Mouse (Mus musculus) right cerebral cortex, postnatal 14 days (tissue): ENCODE results near the gene Dab1.

ENCODE experiments used
- DNase-seq: peaks from one replicate; pipeline ENCODE4 v3.0.0; 2022

Dab1 gene

GRCm38 (mm10) chr4:104276916-104277315, 657.8 kb downstream of the Dab1 start:
- DNase-seq: no peak

GRCm38 (mm10) chr4:104281518-104281917, 662.4 kb downstream of the Dab1 start:
- no peak for DNase-seq

DNA sequence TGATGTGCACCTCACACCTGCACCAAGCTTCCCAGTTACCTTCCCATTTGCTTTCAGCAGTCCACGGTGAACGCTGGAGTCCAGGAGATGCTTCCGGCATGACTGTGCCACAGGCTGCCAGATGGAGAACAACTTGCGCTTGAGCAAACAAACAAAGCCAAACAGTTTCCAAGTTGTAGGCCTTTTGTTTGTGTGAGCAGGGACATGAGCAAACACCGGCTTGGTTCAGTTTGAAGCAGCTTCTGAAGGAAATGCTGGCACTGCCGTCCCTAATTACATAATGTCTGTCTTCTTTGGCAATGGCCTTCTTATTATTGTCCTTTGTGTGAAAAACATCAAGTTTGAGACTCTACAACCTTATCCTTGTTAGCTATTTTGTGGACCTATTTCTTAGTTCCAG, 664.7 kb downstream of the Dab1 start:
- no peak for DNase-seq

- no peak for DNase-seq
Measured at GRCm38 (mm10) chr4:104288401-104288800, 669.2 kb downstream of the Dab1 start.

DNA sequence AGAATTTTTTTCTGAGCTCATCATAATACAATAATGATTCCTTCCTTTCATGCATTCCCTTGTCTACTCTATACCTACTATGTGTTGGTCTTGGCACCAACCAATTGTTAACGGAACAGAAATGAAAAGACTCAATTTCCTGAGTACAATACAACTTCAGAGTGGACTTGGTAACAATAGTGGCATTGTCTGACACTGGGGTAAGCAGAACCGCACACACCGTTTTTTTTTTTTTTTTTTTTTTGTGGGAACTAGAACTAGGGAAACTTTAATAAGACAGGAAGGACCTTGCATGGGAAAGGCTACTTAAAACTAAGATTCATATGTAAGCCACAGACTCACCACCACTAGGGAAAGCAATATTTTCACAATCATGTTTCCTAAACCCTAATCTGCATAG, 682.6 kb downstream of the Dab1 start:
- no peak for DNase-seq

DNA sequence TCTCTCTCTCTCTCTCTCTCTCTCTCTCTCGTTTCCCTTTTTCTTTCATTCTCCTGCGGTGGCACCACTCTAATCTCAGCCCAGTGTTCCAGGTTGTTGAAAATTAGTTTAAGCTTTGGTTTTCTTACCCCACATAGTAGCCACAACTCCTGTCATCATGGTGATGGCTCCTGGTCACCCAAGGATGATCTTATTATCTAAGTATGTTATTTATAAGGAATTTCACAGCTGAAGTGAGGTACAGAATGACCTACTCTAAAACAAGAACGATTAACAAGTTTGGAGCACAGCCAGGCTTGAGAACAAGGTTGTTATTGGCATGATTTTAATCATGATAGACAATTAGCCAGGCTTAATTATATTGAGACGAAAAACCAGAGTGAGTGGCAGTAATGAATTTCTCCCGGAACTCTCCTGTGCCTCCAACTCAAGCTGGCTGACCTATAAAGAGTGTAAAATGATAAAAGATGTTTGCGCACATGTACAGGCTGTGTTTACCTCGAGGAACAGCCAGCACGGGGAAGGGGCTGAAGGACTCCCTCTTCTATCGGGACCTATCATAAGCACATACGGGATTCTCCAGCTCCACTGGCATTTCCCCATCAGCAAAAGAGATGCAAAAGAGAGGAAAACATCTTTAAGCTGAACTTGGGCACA, 684.0 kb downstream of the Dab1 start:
- DNase-seq: no peak

- DNase-seq: no peak
Measured at GRCm38 (mm10) chr4:104307781-104308180, 688.6 kb downstream of the Dab1 start.

DNA sequence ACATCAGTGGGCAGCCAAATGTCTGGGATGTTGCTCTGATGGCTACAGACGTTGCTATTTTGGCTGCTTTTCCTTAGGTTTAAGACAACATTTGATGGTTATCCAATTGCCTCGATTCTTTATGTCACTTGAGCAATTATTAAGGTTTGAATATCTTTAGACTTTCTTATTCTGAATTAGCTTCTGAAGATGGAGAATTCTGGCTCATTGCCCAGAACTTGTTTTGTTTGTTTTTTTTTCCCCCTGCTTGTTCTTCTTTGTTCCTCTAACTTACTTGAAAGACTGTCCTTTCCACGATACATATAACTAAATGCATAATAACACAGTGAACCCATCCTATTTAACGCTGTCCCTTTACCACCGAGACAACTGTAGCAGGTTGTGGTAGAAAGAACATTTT, 707.1 kb downstream of the Dab1 start:
- DNase-seq: no peak

DNA sequence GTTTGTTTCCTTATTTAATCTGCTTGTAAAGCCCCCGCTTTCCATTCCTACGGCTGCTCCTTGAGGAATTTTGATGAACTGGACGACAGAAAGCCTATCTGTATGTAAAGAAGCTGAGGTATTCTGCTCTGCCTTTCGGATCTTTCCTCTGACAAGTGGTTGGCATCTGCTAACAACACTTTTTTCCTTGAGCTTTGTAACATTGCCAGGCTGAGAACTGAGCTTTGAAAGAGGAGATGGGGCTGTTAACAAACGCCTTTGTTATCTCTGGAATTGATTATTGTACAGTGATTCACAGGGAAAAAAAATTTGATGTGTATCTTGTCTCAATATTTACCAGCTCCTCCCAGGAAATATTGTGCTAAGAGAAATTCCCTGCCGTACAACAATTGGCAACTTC, 712.7 kb downstream of the Dab1 start:
- DNase-seq: no peak

DNA sequence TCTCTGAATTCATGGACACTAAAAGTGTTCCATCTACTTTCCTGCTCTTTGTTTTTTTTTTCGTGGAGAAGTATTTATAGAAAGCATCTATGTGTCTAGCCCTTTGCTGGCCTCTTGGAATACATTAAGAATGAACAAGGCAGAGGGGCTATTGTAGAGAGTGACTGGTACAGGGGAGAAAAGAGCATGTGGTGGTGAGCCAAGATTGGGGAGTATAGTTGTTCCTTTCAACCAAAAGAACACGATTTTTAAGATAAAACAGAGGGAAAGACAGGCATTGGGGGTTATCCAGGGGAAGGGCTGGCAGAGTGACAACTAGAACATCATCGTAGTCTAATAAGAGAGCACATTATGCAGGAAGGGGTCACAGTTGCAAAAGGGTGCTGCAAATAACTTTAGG, 713.2 kb downstream of the Dab1 start:
- DNase-seq: no peak

DNA sequence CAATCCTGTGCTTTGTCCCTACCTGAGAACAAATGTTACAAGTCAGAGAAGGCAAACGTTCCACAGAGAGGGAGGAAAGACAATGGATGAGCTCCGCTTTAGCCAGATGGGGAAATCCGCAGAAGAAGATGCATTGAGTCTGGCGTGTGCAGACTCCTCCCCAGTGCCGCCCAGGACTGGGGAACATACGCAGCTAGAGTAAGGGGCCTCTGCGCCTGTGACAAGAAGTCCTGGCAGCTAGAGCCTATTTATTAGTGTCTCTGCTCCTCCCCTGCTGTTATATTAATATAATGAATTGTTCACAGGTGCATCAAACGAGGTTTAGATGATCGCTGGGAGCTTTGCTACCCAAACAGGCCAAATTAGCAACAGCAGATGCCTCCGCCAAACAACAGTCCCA, 718.1 kb downstream of the Dab1 start:
- no peak for DNase-seq

- DNase-seq: no peak
Measured at GRCm38 (mm10) chr4:104338382-104338781, 719.2 kb downstream of the Dab1 start.

DNA sequence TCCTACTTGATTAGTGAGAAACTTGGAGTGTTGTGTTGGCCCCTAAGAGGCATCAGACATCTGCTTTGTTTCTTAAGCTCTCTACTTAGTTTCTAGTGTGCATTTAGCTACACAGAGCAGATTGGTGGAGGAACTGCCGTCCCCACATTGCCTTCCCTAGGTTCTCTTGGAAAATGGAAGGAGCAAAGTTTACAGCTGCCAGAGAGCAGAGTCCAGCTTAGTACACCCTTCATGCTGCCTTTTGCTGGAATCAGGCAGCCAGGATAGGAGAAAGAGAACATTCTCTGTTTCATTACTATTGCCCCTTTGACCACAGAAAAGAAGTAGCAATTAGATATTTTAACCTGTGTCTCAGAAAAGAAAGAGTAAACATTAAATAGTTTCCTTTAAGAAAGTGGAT, 742.2 kb downstream of the Dab1 start:
- DNase-seq: no peak

DNA sequence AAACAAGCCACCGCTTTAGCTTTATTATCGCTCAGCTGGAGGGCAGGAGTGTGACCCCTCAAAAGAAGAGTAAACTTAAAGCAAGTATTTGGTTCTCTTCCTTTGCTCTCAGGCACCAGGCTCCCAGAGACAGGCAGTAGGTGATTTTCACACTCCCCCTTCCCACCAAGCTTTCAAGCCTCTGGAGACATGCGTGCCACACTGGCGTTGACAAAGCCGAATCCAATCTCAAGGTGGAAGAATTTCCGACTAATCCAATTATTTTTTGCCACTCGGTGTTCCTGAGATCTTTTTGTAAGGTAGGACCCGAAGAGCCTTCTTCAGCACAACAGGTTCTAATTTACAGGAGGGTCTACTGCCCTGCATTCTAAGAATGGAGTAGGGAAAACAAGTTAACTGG, 747.3 kb downstream of the Dab1 start:
- no peak for DNase-seq

DNA sequence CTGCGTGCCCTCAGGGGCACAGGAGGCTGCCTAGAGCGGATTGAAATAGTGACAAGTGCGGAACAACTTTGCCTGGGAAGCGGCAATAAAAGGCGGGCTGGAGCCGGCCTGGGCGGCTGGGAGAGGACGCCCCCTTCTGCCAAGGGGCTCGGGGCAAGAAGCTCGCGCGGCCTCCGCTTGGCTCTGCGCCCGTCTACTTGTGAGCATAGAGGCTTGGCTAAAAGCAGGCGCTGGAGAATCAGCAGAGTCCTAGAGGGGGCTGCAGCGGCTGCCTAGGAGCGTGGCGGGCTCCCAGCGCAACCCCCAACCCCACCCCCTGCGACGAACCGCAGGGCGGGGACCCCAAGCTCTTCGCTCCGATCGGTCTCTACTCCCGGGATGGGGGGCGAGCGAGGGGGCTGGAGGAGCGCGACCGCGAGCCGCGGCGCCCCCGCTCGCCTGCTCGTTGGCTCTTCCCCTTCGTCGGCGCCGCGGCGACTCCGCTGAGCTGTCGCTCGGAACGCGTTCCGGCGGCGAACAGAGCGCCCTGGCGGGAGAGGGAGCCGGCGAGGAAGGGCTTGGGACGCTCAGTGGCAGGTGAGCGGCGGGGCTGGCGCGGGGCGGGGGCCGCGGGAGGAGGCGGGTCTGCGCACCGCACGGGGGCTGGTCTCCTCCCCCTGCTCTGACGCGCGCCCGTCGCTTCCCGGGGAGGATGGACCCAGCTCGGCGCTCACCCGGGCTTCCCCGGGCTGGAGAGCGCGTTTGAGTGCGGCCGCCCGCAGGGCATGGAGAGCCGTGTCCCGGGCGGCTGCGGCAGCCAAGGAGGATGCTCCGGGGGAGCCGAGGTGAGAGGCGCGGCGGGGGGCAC, 748.0 kb downstream of the Dab1 start:
- peak; percentile 86 for DNase-seq

- DNase-seq: peak; percentile 25
Measured at GRCm38 (mm10) chr4:104367741-104368411, 748.7 kb downstream of the Dab1 start.

DNA sequence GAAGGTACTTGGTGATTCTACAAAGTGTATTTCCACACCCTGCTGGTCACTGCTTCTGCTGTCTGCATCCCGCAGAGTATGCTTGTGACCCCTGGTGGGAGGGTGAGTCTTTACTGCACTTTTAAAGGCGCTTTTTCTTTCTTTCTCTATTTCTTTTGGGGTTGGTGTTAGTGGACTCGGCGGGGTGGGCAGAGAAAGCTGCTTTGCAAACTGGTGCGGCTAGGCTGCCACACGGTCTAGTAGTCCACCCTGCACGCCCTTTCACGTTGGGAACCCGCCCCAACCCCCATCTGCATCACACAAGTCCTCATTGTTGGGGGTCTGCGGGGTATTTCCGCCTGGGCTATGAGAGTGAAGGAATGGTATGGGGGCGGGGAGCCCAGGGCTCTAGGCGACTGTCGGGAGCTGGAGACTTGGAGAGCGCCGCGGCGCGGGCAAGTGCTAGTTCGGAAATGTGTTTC, 749.4 kb downstream of the Dab1 start:
- DNase-seq: peak; percentile 75

DNA sequence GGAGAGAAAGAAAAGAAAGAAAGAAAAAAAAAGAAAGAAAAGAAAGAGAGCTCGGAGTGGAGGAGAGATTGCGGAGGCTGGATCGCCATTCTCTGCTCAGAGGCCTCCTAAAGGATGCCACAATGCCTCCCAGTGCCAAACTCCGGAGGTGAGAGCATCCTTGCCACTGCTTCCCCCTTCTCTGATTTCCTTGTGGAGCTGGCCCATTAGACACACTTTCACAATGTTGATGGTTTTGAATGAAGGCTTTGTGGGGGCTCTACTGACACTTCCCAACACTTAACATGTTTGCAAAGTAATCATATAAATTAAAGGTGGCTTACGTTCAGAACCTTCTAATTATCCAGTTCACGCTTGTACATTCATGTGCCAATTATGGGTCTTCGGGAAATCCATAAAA, 749.9 kb downstream of the Dab1 start:
- DNase-seq: no peak

DNA sequence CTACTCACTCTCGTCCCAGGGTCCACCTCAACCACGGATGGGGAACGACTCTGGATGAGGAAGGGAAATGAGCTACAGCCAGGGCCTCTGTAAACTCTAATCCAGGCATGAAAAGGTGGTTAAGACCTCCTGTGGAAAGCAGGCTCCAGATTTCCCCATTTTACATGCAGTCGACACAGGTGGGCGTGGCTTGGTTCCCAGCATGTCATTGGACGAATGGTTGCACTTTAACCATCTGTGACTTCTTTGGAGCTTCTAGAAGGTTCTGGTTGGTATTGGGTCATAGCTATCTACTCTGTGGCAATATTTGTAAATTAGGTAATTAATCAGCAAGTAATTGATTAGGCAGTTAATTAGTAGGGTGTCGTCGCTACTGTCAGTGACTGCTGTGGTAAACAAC, 752.0 kb downstream of the Dab1 start:
- no peak for DNase-seq

DNA sequence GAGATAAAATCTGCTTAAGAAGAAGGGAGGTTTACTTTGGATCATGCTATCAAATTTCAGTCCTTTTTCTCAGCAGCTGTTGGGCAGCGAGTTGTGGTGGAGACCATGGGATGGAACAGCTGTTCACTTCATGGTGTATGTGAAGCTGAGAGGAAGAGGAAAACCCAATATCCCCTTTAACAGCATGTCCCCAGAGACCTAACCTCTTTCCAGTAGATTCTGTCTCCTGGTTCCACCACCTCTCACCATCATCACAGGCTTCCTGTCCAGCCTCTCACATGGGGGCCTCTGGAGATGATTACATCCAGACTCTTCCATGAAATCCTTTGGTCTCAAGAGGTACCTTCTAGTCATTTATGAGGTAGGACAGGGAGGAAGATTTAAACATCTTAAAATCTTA, 755.0 kb downstream of the Dab1 start:
- DNase-seq: no peak

- DNase-seq: no peak
Measured at GRCm38 (mm10) chr4:104384704-104385103, 765.5 kb downstream of the Dab1 start.

DNA sequence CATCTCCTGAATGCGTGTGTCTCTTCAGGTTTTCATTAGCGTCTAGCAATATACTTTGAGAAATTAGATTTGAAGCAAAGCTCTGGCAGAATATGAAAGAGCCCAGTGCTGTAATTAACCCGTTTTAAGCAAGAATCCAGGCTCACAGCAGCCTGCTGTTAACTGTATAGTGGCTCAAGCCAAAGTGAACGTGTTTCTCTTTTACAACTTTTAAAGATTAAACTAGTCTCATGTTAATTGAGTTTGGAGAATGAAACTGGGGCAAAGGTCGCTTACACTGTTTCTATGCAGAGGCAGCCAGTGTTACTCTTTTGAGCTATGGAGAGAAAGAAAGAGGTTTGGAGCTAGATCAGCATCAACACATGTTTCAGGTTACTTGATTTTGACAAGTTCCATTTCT, 766.1 kb downstream of the Dab1 start:
- DNase-seq: no peak

DNA sequence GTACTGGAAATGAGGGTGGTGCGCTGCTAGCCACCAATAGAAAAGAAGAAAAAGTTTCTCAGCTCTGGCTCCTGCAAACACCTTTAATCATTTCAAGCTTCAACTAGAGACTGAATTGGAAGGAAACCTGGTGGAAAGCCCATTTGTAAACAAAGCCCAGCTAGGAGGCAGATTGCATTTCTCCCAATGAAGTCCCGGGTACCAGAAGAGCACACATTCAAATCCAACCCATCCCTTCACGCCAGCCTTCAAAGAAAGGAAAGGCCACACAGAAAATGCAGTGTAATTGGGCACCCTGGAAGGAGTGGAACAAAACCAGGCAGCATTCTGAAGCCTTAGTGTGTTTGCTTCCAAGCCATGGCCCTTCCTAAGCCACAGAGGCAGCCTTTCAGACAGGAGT, 776.4 kb downstream of the Dab1 start:
- no peak for DNase-seq

DNA sequence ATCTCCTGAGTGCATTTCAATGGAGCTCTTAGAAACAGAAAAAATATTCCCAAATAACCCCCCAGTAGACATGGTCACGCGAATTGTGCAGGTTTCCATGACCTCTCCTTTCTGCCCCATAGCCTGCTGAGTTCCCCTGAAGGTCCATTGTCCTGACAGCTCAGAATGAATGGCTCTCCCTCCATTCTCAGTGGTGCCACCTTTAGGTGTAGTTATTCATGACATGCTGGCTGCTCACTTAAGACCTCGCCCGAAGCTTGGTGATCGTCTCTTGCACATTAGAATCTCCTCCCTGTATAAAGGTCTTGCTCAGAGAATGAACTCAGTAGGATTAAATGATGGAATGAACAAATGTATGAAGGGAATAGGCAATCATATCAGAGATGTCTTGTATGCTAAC, 776.9 kb downstream of the Dab1 start:
- DNase-seq: no peak
